Mouse (Mus musculus) kidney, embryonic 14.5 days (tissue): Measurements from ENCODE around the gene Rbm5. TPM values are rescaled to one million over a fixed set of nuclear protein-coding genes. Genes with fewer than 3 reads are reported as not detected.
A peak's percentile ranks its signal among the peaks of the same experiment; 100 is the strongest.

ENCODE experiments used
- ATAC-seq: fragments of 200-750 bp; cut with Nextera tagmentation; 2 replicates; pipeline ENCODE4 v1.8.0; 2017; ENCODE audit warnings: moderate number of reproducible peaks, mild to moderate bottlenecking, moderate TSS enrichment, moderate library complexity; ENCODE audit not compliant: low FRiP score, low TSS enrichment
- H3K27ac ChIP-seq: fragments of 300-500 bp; sonication (generic); 2 replicates; pipeline ENCODE4 v1.5.1; 2014; ENCODE audit warnings: low read depth, mild to moderate bottlenecking, low read length, moderate library complexity, mixed read lengths
- H3K27me3 ChIP-seq: fragments of 300-500 bp; sonication (generic); 2 replicates; pipeline ENCODE4 v1.6.1; 2014; ENCODE audit warnings: mild to moderate bottlenecking, low read length; ENCODE audit not compliant: control insufficient read depth, insufficient read depth
- H3K36me3 ChIP-seq: fragments of 300-500 bp; sonication (generic); 2 replicates; pipeline ENCODE4 v1.6.1; 2014; ENCODE audit warnings: low read length, mixed read lengths; ENCODE audit not compliant: control insufficient read depth, insufficient read depth
- H3K4me1 ChIP-seq: fragments of 300-500 bp; sonication (generic); 2 replicates; pipeline ENCODE4 v1.6.1; 2014; ENCODE audit warnings: low read length, mixed read lengths; ENCODE audit not compliant: control insufficient read depth, insufficient read depth
- H3K4me2 ChIP-seq: fragments of 300-500 bp; sonication (generic); replicated peaks from 2 replicates; pipeline ENCODE4 v1.6.1; 2014; ENCODE audit warnings: low read depth, mild to moderate bottlenecking, low read length
- H3K4me3 ChIP-seq: fragments of 300-500 bp; sonication (generic); 2 replicates; pipeline ENCODE4 v1.5.1; 2014; ENCODE audit warnings: mild to moderate bottlenecking, low read length
- H3K9ac ChIP-seq: fragments of 300-500 bp; sonication (generic); 2 replicates; pipeline ENCODE4 v1.6.1; 2014; ENCODE audit warnings: low read depth, mild to moderate bottlenecking, low read length, moderate library complexity
- H3K9me3 ChIP-seq: fragments of 300-500 bp; sonication (generic); 2 replicates; pipeline ENCODE4 v1.6.1; 2016; ENCODE audit warnings: low read length; ENCODE audit not compliant: control insufficient read depth
- WGBS: fragments of 180-500 bp; shearing (Covaris S2); extraction: QIAGEN DNeasy Blood & Tissue Kit; methylation state at CpG from one replicate; pipeline ENCODE4 v1.1.7; 2014; 5-methylcytosine and 5-hydroxymethylcytosine counted together
- polyA plus RNA-seq: library from polyadenylated mRNA; unstranded; fragments of >200 nt; fragmentation: Nextera tagmentation; extraction: Ambion mirVana; gene quantifications from 2 replicates; pipeline ENCODE4 v1.2.1, GENCODE M21; 2014

Gene Rbm5
- polyA plus RNA-seq, 1 experiment from 2014 or later: 193 TPM

- 15% methylated on average over 4 of the region's 4 CpGs for WGBS
- Histone ChIP-seq H3K4me3 (peak overlapping the region; percentile 92), H3K4me1 (peaks cover 7% of the 10 kb centered on the region; the same call in 1 of the 2 replicates), H3K4me2 (peak overlapping the region; percentile 72), H3K9ac (peak overlapping the region; percentile 99), H3K27me3 (no peaks in the 10 kb centered on the region), H3K27ac (no peak overlapping the region), H3K36me3 (peaks cover 62% of the 10 kb centered on the region), H3K9me3 (no peaks in the 10 kb centered on the region)
- no peak for ATAC-seq
These were observed 1.3 kb downstream of the Rbm5 start for GRCm38 (mm10) chr9:107769445-107770000.

GRCm38 (mm10) chr9:107768851-107769250 lies 1.9 kb downstream of the Rbm5 start:
- peaks cover 62% of the 10 kb centered on the region for H3K36me3 ChIP-seq
- H3K9ac ChIP-seq: peak overlapping the region; percentile 99
- H3K27me3 ChIP-seq: no peaks in the 10 kb centered on the region
- ATAC-seq: no peak
- H3K9me3 ChIP-seq: no peaks in the 10 kb centered on the region
- H3K4me3 ChIP-seq: peak overlapping the region; percentile 92
- no peak overlapping the region for H3K27ac ChIP-seq
- peak overlapping the region; percentile 72; the same call in 1 of the 2 replicates for H3K4me2 ChIP-seq
- 73% methylated on average over 5 of the region's 5 CpGs for WGBS
- peaks cover 7% of the 10 kb centered on the region; the same call in 1 of the 2 replicates for H3K4me1 ChIP-seq

- ATAC-seq: no peak
- 96% methylated on average over 6 of the region's 6 CpGs for WGBS
- H3K36me3 ChIP-seq: peaks cover 94% of the 10 kb centered on the region
These were observed 11.2 kb downstream of the Rbm5 start for GRCm38 (mm10) chr9:107759593-107759992.

GRCm38 (mm10) chr9:107750378-107750777 lies 20.4 kb downstream of the Rbm5 start:
- no peaks in the 10 kb centered on the region for H3K27me3 ChIP-seq
- 98% methylated on average over 5 of the region's 5 CpGs for WGBS
- no peak overlapping the region for H3K4me3 ChIP-seq
- H3K9me3 ChIP-seq: no peaks in the 10 kb centered on the region
- no peak overlapping the region for H3K4me2 ChIP-seq
- H3K36me3 ChIP-seq: peaks cover 96% of the 10 kb centered on the region
- no peak overlapping the region for H3K9ac ChIP-seq
- no peaks in the 10 kb centered on the region for H3K4me1 ChIP-seq
- no peak for ATAC-seq
- no peak overlapping the region for H3K27ac ChIP-seq

More at GRCm38 (mm10) chr9:107759593-107759992, 11.2 kb downstream of the Rbm5 start:
- Histone ChIP-seq H3K9ac (no peak overlapping the region), H3K4me2 (no peak overlapping the region), H3K27ac (no peak overlapping the region), H3K4me3 (no peak overlapping the region), H3K4me1 (no peaks in the 10 kb centered on the region), H3K27me3 (no peaks in the 10 kb centered on the region), H3K9me3 (no peaks in the 10 kb centered on the region)

- no peak overlapping the region for H3K4me3 ChIP-seq
- 97% methylated on average over 3 of the region's 3 CpGs for WGBS
- H3K4me2 ChIP-seq: no peak overlapping the region
- no peak for ATAC-seq
- no peaks in the 10 kb centered on the region for H3K27me3 ChIP-seq
- H3K4me1 ChIP-seq: no peaks in the 10 kb centered on the region
- no peak overlapping the region for H3K27ac ChIP-seq
- H3K36me3 ChIP-seq: peaks cover 97% of the 10 kb centered on the region
- no peaks in the 10 kb centered on the region for H3K9me3 ChIP-seq
- H3K9ac ChIP-seq: no peak overlapping the region
These were observed 22.7 kb downstream of the Rbm5 start for GRCm38 (mm10) chr9:107748063-107748462.

GRCm38 (mm10) chr9:107747310-107747709 lies 23.5 kb downstream of the Rbm5 start:
- WGBS: 86% methylated on average over 1 of the region's 1 CpGs
- no peak for ATAC-seq
- H3K9ac ChIP-seq: no peak overlapping the region

GRCm38 (mm10) chr9:107746679-107747078 lies 24.1 kb downstream of the Rbm5 start:
- no peak overlapping the region for H3K4me2 ChIP-seq
- H3K4me1 ChIP-seq: no peaks in the 10 kb centered on the region
- ATAC-seq: no peak
- H3K4me3 ChIP-seq: no peak overlapping the region
- no peak overlapping the region for H3K27ac ChIP-seq
- no peaks in the 10 kb centered on the region for H3K9me3 ChIP-seq
- no peaks in the 10 kb centered on the region for H3K27me3 ChIP-seq
- H3K36me3 ChIP-seq: peaks cover 98% of the 10 kb centered on the region
- no peak overlapping the region for H3K9ac ChIP-seq
- WGBS: 94% methylated on average over 3 of the region's 3 CpGs

More at GRCm38 (mm10) chr9:107747310-107747709, 23.5 kb downstream of the Rbm5 start:
- Histone ChIP-seq H3K27me3 (no peaks in the 10 kb centered on the region), H3K4me2 (no peak overlapping the region), H3K9me3 (no peaks in the 10 kb centered on the region), H3K27ac (no peak overlapping the region), H3K4me1 (no peaks in the 10 kb centered on the region), H3K36me3 (peaks cover 98% of the 10 kb centered on the region), H3K4me3 (no peak overlapping the region)

GRCm38 (mm10) chr9:107744061-107744460 lies 26.7 kb downstream of the Rbm5 start:
- Histone ChIP-seq H3K9ac (no peak overlapping the region), H3K27ac (no peak overlapping the region), H3K4me3 (no peak overlapping the region), H3K9me3 (no peaks in the 10 kb centered on the region), H3K36me3 (peaks cover 98% of the 10 kb centered on the region), H3K4me1 (no peaks in the 10 kb centered on the region), H3K4me2 (no peak overlapping the region), H3K27me3 (no peaks in the 10 kb centered on the region)
- WGBS: 89% methylated on average over 6 of the region's 6 CpGs
- ATAC-seq: no peak

GRCm38 (mm10) chr9:107738841-107739202 lies 32.0 kb downstream of the Rbm5 start:
- 53% methylated on average over 4 of the region's 4 CpGs for WGBS
- Histone ChIP-seq H3K36me3 (peaks cover 56% of the 10 kb centered on the region), H3K9me3 (no peaks in the 10 kb centered on the region), H3K4me1 (peaks cover 31% of the 10 kb centered on the region), H3K4me2 (no peak overlapping the region), H3K9ac (no peak overlapping the region), H3K27me3 (no peaks in the 10 kb centered on the region), H3K4me3 (no peak overlapping the region), H3K27ac (0 out of 2 replicates have a peak overlapping the region, but pooled peaks have one; percentile 26)
- ATAC-seq: peak; percentile 14
